ENCODE assay signal across 8 mouse cellular contexts in genomic region chr5:45493191-45494092, GRCm38 (mm10). TPM values are rescaled to one million over a fixed set of nuclear protein-coding genes. Genes with fewer than 3 reads are reported as not detected.
DNase-seq lines count a peak whose midpoint lies in the region; ATAC-seq and TF ChIP-seq lines count a peak whose summit lies in the region.

Lap3 (plus strand) TSS chr5:45493374.

- H3K4me2 ChIP-seq in kidney, embryonic 15.5 days = peak within 1 kb of the TSS; percentile 78

- no peaks in the 10 kb centered on the region for H3K27me3 ChIP-seq in heart, embryonic 10.5 days (ENCODE audit: insufficient read depth, poor library complexity, severe bottlenecking)
- H3K27me3 ChIP-seq in kidney, embryonic 15.5 days = no peaks in the 10 kb centered on the region

- TF ChIP-seq POLR2A in bone marrow macrophage, adult 2 months (IDR thresholded peaks at IDR 0.05; ENCODE audit: borderline replicate concordance, low read depth, low read length) = no peak
- TF ChIP-seq POLR2A in embryonic fibroblast, embryonic 13.5 days (IDR thresholded peaks at IDR 0.05; ENCODE audit: low read depth, low read length) = peak; percentile 91

- DNase-seq in A20 (ENCODE audit: low read depth, low spot score) (peak; percentile 98), liver (peak; percentile 99)
- peak; percentile 99 for DNase-seq in heart, embryonic 10.5 days (ENCODE audit: low spot score)
- DNase-seq in spleen, postnatal 4 days (ENCODE audit: low spot score in 2 of 2) = peak; percentile 97 to 98

- under 1% methylated on average over 78 of the region's 78 CpGs for WGBS in heart, embryonic 10.5 days
- WGBS in kidney, embryonic 15.5 days = under 1% methylated on average over 78 of the region's 78 CpGs

- peak within 1 kb of the TSS; percentile 69 for H3K4me3 ChIP-seq in bone marrow macrophage, adult 2 months (ENCODE audit: insufficient read depth, low read length)
- peak within 1 kb of the TSS; percentile 90 for H3K4me3 ChIP-seq in embryonic fibroblast, embryonic 13.5 days (ENCODE audit: insufficient read depth, low read length)
- peak within 1 kb of the TSS; percentile 81 for H3K4me3 ChIP-seq in heart, embryonic 10.5 days
- H3K4me3 ChIP-seq in kidney, embryonic 15.5 days (replicated peaks) = peak within 1 kb of the TSS; percentile 87

- peak; percentile 96 for ATAC-seq in kidney, embryonic 15.5 days (replicated peaks; ENCODE audit: low FRiP score)
- ATAC-seq in monocyte, adult 5-6 weeks (replicated peaks; ENCODE audit: insufficient number of reproducible peaks, low FRiP score, low TSS enrichment, poor library complexity, severe bottlenecking) = peak; percentile 84

- no peak for TF ChIP-seq CTCF in bone marrow macrophage, adult 2 months (IDR thresholded peaks at IDR 0.05; ENCODE audit: low read depth, low read length)
- no peak for TF ChIP-seq CTCF in embryonic fibroblast, embryonic 13.5 days (IDR thresholded peaks at IDR 0.05; ENCODE audit: borderline replicate concordance, insufficient read depth, low read length)

- H3K9me3 ChIP-seq in heart, embryonic 10.5 days = no peaks in the 10 kb centered on the region
- H3K9me3 ChIP-seq in kidney, embryonic 15.5 days (replicated peaks) = no peaks in the 10 kb centered on the region

- peaks cover 52% of the 10 kb centered on the region for H3K4me1 ChIP-seq in bone marrow macrophage, adult 2 months (ENCODE audit: control insufficient read depth, insufficient read depth, low read length)
- H3K4me1 ChIP-seq in embryonic fibroblast, embryonic 13.5 days (ENCODE audit: control insufficient read depth, insufficient read depth, low read length) = peaks cover 2% of the 10 kb centered on the region
- peaks cover 10% of the 10 kb centered on the region; the same call in 1 of the 2 replicates for H3K4me1 ChIP-seq in heart, embryonic 10.5 days
- peaks cover 17% of the 10 kb centered on the region for H3K4me1 ChIP-seq in kidney, embryonic 15.5 days

- peaks cover 27% of the 10 kb centered on the region for H3K36me3 ChIP-seq in heart, embryonic 10.5 days
- peaks cover 32% of the 10 kb centered on the region for H3K36me3 ChIP-seq in kidney, embryonic 15.5 days

- peak within 1 kb of the TSS; percentile 83 for H3K9ac ChIP-seq in kidney, embryonic 15.5 days

- H3K27ac ChIP-seq in bone marrow macrophage, adult 2 months (ENCODE audit: insufficient read depth, low read depth, low read length) = peak within 1 kb of the TSS; percentile 55
- peak within 1 kb of the TSS; percentile 59 for H3K27ac ChIP-seq in embryonic fibroblast, embryonic 13.5 days (ENCODE audit: insufficient read depth, low read length)
- H3K27ac ChIP-seq in heart, embryonic 10.5 days = peak within 1 kb of the TSS; percentile 93
- H3K27ac ChIP-seq in kidney, embryonic 15.5 days = peak within 1 kb of the TSS; percentile 88

RNA-seq across cellular contexts. Expression of gene Lap3, which starts in this region (rescaled TPM):
- 18.5 and 21.3 TPM in 2 replicates for polyA plus RNA-seq in bone marrow macrophage, adult 2 months (2012; ENCODE audit: insufficient read depth, insufficient read length, missing spikeins)
- 73.4 and 116 TPM in 2 replicates for polyA plus RNA-seq in embryonic fibroblast, embryonic 13.5 days (2011; ENCODE audit: insufficient read length, low read depth, missing spikeins)
- polyA plus RNA-seq in heart, embryonic 10.5 days (2016; fragmentation: Nextera tagmentation; extraction: Ambion mirVana) = 96.1 and 96.5 TPM in 2 replicates
- 102 and 105 TPM in 2 replicates for polyA plus RNA-seq in kidney, embryonic 15.5 days (2015; fragmentation: Nextera tagmentation; extraction: Ambion mirVana)
- total RNA-seq in monocyte, adult 5-6 weeks (2017) = 10.0 to 18.0 TPM (median 13.1 TPM) in 3 replicates

Comparison
In these comparisons a context has a peak if more than half of its experiments do, and no peak if none do; other contexts are left out.
1. Peak in every context shown above with its lines: DNase-seq, ATAC-seq, H3K4me3 ChIP-seq and H3K27ac ChIP-seq.